Mouse (Mus musculus) liver, postnatal 0 days (tissue): Measurements from ENCODE around the gene Tfe3.
A peak's percentile ranks its signal among the peaks of the same experiment; 100 is the strongest.

Experiments
- CTCF ChIP-seq: sonication (generic); IDR thresholded peaks from 2 replicates; pipeline ENCODE4 v1.5.1; 2016; ENCODE audit warnings: antibody characterized with exemption, low read depth
- EP300 ChIP-seq: IDR thresholded peaks from 2 replicates; pipeline ENCODE4 v1.6.1; 2016; ENCODE audit warnings: antibody characterized with exemption, low read depth, mild to moderate bottlenecking

- TF ChIP-seq CTCF (peak; percentile 81), EP300 (no peak)
Observed at GRCm38 (mm10) chrX:7776329-7777082, 14.1 kb downstream of the Tfe3 start.
